9 mouse cellular contexts compared by ENCODE assay signal in the genomic region with DNA sequence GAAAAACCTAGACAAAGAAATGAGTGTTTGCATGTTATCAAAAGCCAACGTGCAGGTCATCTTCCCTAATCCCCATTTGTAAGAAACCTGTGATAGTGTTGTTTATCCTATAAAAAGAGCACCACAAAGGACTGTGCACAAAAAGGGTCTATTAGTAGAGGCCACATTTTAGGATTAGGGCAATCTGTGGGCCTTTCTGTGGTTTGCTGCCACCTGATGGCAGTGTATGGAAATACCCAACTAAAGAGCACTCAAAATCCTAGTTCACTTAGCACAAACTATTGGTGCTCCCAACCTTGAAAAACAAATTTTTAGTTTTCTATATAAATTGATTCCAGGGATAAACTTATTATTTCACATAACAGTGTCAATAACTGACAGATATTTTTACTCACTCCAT. TPM values are rescaled to one million over a fixed set of nuclear protein-coding genes. Genes with fewer than 3 reads are reported as not detected.
DNase-seq lines count a peak whose midpoint lies in the region; ATAC-seq and TF ChIP-seq lines count a peak whose summit lies in the region.
"Had no signal": no experiment of that assay in that cellular context is flagged by ENCODE, and none has a peak within 500 bp of the region (broad histone marks: within the 10 kb centered on the region; RNA-seq: fewer than 3 reads in every experiment).

No protein-coding gene starts in this region.

- intact Hi-C loops in gastrocnemius, postnatal 14 days (cut with DNase I; ENCODE audit: low total_unique reads) = no loop called here

- H3K27me3 ChIP-seq in kidney, embryonic 15.5 days = no peaks in the 10 kb centered on the region
- no peaks in the 10 kb centered on the region for H3K27me3 ChIP-seq in liver, embryonic 14.5 days (ENCODE audit: control insufficient read depth, insufficient read depth, low read length)
- H3K27me3 ChIP-seq: embryonic facial prominence, embryonic 13.5 days had no signal

- peak; percentile 5 for DNase-seq in kidney, adult 18-20 months
- peak; percentile 8 to 20 for DNase-seq in CD8-positive naive resting alpha-beta T cell, adult 2 months (ENCODE audit: low read depth in 2 of 2, low spot score in 2 of 2)
- DNase-seq in T-cell, adult 2 months (ENCODE audit: low spot score) = peak; percentile 9
- peak in 1 of 3 experiments; percentile 24 for DNase-seq in liver, embryonic 14.5 days (ENCODE audit: low read depth in 3 of 3, low spot score in 3 of 3)
- DNase-seq in right cerebral cortex, postnatal 10 days (ENCODE audit: low spot score in 2 of 2) = no peak
- no peak for DNase-seq in frontal cortex, postnatal 36 days (ENCODE audit: low spot score in 2 of 2)
- no peak for DNase-seq in gastrocnemius, postnatal 14 days

- H3K9me3 ChIP-seq in kidney, embryonic 15.5 days (replicated peaks) = no peaks in the 10 kb centered on the region
- H3K9me3 ChIP-seq in liver, embryonic 14.5 days (ENCODE audit: control insufficient read depth, low read length) = no peaks in the 10 kb centered on the region
- H3K9me3 ChIP-seq: embryonic facial prominence, embryonic 13.5 days had no signal

- H3K4me2 ChIP-seq in kidney, embryonic 15.5 days = no peak overlapping the region
- no peak overlapping the region for H3K4me2 ChIP-seq in liver, embryonic 14.5 days (ENCODE audit: low read depth)
- H3K4me2 ChIP-seq: embryonic facial prominence, embryonic 13.5 days had no signal

- ATAC-seq in kidney, embryonic 15.5 days (replicated peaks; ENCODE audit: low FRiP score) = no peak
- ATAC-seq in liver, embryonic 14.5 days (ENCODE audit: insufficient read depth) = no peak

- peaks cover 55% of the 10 kb centered on the region for H3K36me3 ChIP-seq in kidney, embryonic 15.5 days
- H3K36me3 ChIP-seq in liver, embryonic 14.5 days (replicated peaks; ENCODE audit: control insufficient read depth, insufficient read depth, low read depth) = peaks cover 38% of the 10 kb centered on the region

- TF ChIP-seq CTCF in liver, embryonic 14.5 days (IDR thresholded peaks at IDR 0.05; ENCODE audit: low read depth) = peak; percentile 59

- no peaks in the 10 kb centered on the region for H3K4me1 ChIP-seq in kidney, embryonic 15.5 days
- H3K4me1 ChIP-seq in liver, embryonic 14.5 days (replicated peaks; ENCODE audit: control insufficient read depth in 2 of 2, insufficient read depth in 2 of 2, low read length in 1 of 2) = no peaks in the 10 kb centered on the region
- H3K4me1 ChIP-seq: embryonic facial prominence, embryonic 13.5 days had no signal

- H3K27ac ChIP-seq in kidney, embryonic 15.5 days = no peak overlapping the region
- no peak overlapping the region for H3K27ac ChIP-seq in liver, embryonic 14.5 days
- H3K27ac ChIP-seq: embryonic facial prominence, embryonic 13.5 days had no signal

- H3K4me3 ChIP-seq in kidney, embryonic 15.5 days (replicated peaks) = no peak overlapping the region
- no peak overlapping the region for H3K4me3 ChIP-seq in liver, embryonic 14.5 days (ENCODE audit: insufficient read depth in 1 of 2, low read depth in 2 of 2, low read length in 2 of 2)
- H3K4me3 ChIP-seq: embryonic facial prominence, embryonic 13.5 days had no signal

- no peak overlapping the region for H3K9ac ChIP-seq in kidney, embryonic 15.5 days
- no peak overlapping the region for H3K9ac ChIP-seq in liver, embryonic 14.5 days (replicated peaks)
- H3K9ac ChIP-seq: embryonic facial prominence, embryonic 13.5 days had no signal

- WGBS in kidney, embryonic 15.5 days = 81% methylated on average over 1 of the region's 1 CpGs
- 59% methylated on average over 1 of the region's 1 CpGs for WGBS in liver, embryonic 14.5 days (ENCODE audit: insufficient replicate concordance)

- TF ChIP-seq EP300 in liver, embryonic 14.5 days (IDR thresholded peaks at IDR 0.05; ENCODE audit: low read depth) = no peak

RNA-seq across cellular contexts. Expression of a gene that starts 11.8 kb away (rescaled TPM):
- polyA plus RNA-seq in kidney, embryonic 15.5 days (2015; fragmentation: Nextera tagmentation; extraction: Ambion mirVana) = 60.9 and 70.7 TPM in 2 replicates
- polyA plus RNA-seq in liver, embryonic 14.5 days (2012; rRNA removed) = 5.8 and 8.4 TPM in 2 replicates
- polyA plus RNA-seq in liver, embryonic 14.5 days (2014; fragmentation: Nextera tagmentation; extraction: Ambion mirVana) = 17.2 and 20.8 TPM in 2 replicates
- 10 to 100 TPM; 28.8 to 28.9 TPM for total RNA-seq in gastrocnemius, postnatal 14 days (2021)

RNA-seq across cellular contexts. Expression of a gene that starts 12.0 kb away (rescaled TPM):
- polyA plus RNA-seq in kidney, embryonic 15.5 days (2015; fragmentation: Nextera tagmentation; extraction: Ambion mirVana) = 10.3 and 10.5 TPM in 2 replicates
- 4.3 and 5.6 TPM in 2 replicates for polyA plus RNA-seq in liver, embryonic 14.5 days (2012; rRNA removed)
- polyA plus RNA-seq in liver, embryonic 14.5 days (2014; fragmentation: Nextera tagmentation; extraction: Ambion mirVana) = 10.3 and 11.0 TPM in 2 replicates
- total RNA-seq in gastrocnemius, postnatal 14 days (2021) = 1 to 10 TPM; 4.6 to 4.8 TPM

RNA-seq across cellular contexts. Expression of a gene that starts 48.4 kb away (rescaled TPM):
- 42.3 and 45.9 TPM in 2 replicates for polyA plus RNA-seq in kidney, embryonic 15.5 days (2015; fragmentation: Nextera tagmentation; extraction: Ambion mirVana)
- polyA plus RNA-seq in liver, embryonic 14.5 days (2012; rRNA removed) = 2.2 and 3.2 TPM in 2 replicates
- polyA plus RNA-seq in liver, embryonic 14.5 days (2014; fragmentation: Nextera tagmentation; extraction: Ambion mirVana) = 15.9 and 17.0 TPM in 2 replicates
- total RNA-seq in gastrocnemius, postnatal 14 days (2021) = 10 to 100 TPM; 38.4 to 54.9 TPM

Comparison
In these comparisons a context has a peak if more than half of its experiments do, and no peak if none do; other contexts are left out.
1. DNase-seq: peak in kidney, adult 18-20 months (single experiment), CD8-positive naive resting alpha-beta T cell, adult 2 months (2 of 2) and T-cell, adult 2 months (single experiment); none in right cerebral cortex, postnatal 10 days (0 of 2), frontal cortex, postnatal 36 days (0 of 2) and gastrocnemius, postnatal 14 days (single experiment).